Mouse (Mus musculus): ENCODE results near the gene Prima1.

Prima1 gene

GRCm38 (mm10) chr12:103226121-103226520, 15.8 kb downstream of the Prima1 start:
- no peak for DNase-seq (ENCODE audit: low spot score)

- DNase-seq (ENCODE audit: low spot score) = no peak
Measured at GRCm38 (mm10) chr12:103223671-103224070, 18.3 kb downstream of the Prima1 start.

GRCm38 (mm10) chr12:103215877-103216610, 25.9 kb downstream of the Prima1 start:
- DNase-seq (ENCODE audit: low spot score) = no peak

GRCm38 (mm10) chr12:103214797-103215196, 27.2 kb downstream of the Prima1 start:
- DNase-seq (ENCODE audit: low spot score) = no peak

- DNase-seq (ENCODE audit: low spot score) = no peak
Measured at GRCm38 (mm10) chr12:103214270-103214669, 27.7 kb downstream of the Prima1 start.

GRCm38 (mm10) chr12:103213591-103213990, 28.4 kb downstream of the Prima1 start:
- no peak for DNase-seq (ENCODE audit: low spot score)

GRCm38 (mm10) chr12:103211078-103211477, 30.9 kb downstream of the Prima1 start:
- no peak for DNase-seq (ENCODE audit: low spot score)

GRCm38 (mm10) chr12:103209581-103209980, 32.4 kb downstream of the Prima1 start:
- DNase-seq (ENCODE audit: low spot score) = no peak

GRCm38 (mm10) chr12:103205561-103205960, 36.4 kb downstream of the Prima1 start:
- DNase-seq (ENCODE audit: low spot score) = no peak

GRCm38 (mm10) chr12:103202592-103203544, 39.1 kb downstream of the Prima1 start:
- DNase-seq (ENCODE audit: low spot score) = no peak

GRCm38 (mm10) chr12:103192996-103193395, 49.0 kb downstream of the Prima1 start:
- DNase-seq (ENCODE audit: low spot score) = no peak

- no peak for DNase-seq (ENCODE audit: low spot score)
Measured at GRCm38 (mm10) chr12:103189771-103190170, 52.2 kb downstream of the Prima1 start.

- DNase-seq (ENCODE audit: low spot score) = no peak
Measured at GRCm38 (mm10) chr12:103188223-103188622, 53.7 kb downstream of the Prima1 start.

GRCm38 (mm10) chr12:103187020-103187419, 54.9 kb downstream of the Prima1 start:
- no peak for DNase-seq (ENCODE audit: low spot score)

GRCm38 (mm10) chr12:103183057-103183456, 58.9 kb downstream of the Prima1 start:
- no peak for DNase-seq (ENCODE audit: low spot score)

GRCm38 (mm10) chr12:103168892-103169291, 73.1 kb downstream of the Prima1 start:
- DNase-seq (ENCODE audit: low spot score) = no peak

- no peak for DNase-seq (ENCODE audit: low spot score)
Measured at GRCm38 (mm10) chr12:103164101-103165030, 77.6 kb downstream of the Prima1 start.

- no peak for DNase-seq (ENCODE audit: low spot score)
Measured at GRCm38 (mm10) chr12:103163596-103163995, 78.4 kb downstream of the Prima1 start.

GRCm38 (mm10) chr12:103160721-103161120, 81.2 kb downstream of the Prima1 start:
- DNase-seq (ENCODE audit: low spot score) = no peak

- no peak for DNase-seq (ENCODE audit: low spot score)
Measured at GRCm38 (mm10) chr12:103159016-103159415, 82.9 kb downstream of the Prima1 start.

GRCm38 (mm10) chr12:103157129-103157910, 84.6 kb downstream of the Prima1 start:
- DNase-seq (ENCODE audit: low spot score) = no peak
